Mouse (Mus musculus) mesoderm, embryonic 11.5 days (tissue): Measurements from ENCODE around the gene Isg20l2.
"Not testable (repeated sequence)": the region's sequence is repeated elsewhere in the genome, so short reads cannot be mapped to it uniquely, and the experiment has no call there.

Source experiments
- DNase-seq: peaks from one replicate; pipeline ENCODE4 v3.0.0-alpha.2; 2012; ENCODE audit warnings: low read depth, low spot score

Gene Isg20l2

GRCm38 (mm10) chr3:87930078-87930795 is at the start of gene Isg20l2, which contains the start of gene Rrnad1:
Gene Isg20l2 (plus strand): TSS chr3:87930314.
Gene Rrnad1 (minus strand): TSS chr3:87930717.
- DNase-seq = peak; percentile 98

GRCm38 (mm10) chr3:87884291-87884690 is 45.8 kb upstream of the Isg20l2 start:
- DNase-seq = no peak

- peak; percentile 48 for DNase-seq
Observed at GRCm38 (mm10) chr3:87884708-87885251, 45.3 kb upstream of the Isg20l2 start.

GRCm38 (mm10) chr3:87885281-87886003 is 44.7 kb upstream of the Isg20l2 start, which contains the start of gene Prcc:
Gene Prcc (minus strand): TSS chr3:87885608.
- peak; percentile 97 for DNase-seq

- DNase-seq = no peak
Observed at GRCm38 (mm10) chr3:87886004-87886365, 44.1 kb upstream of the Isg20l2 start.

GRCm38 (mm10) chr3:87886416-87886815 is 43.7 kb upstream of the Isg20l2 start:
- no peak for DNase-seq

GRCm38 (mm10) chr3:87887400-87887799 is 42.7 kb upstream of the Isg20l2 start:
- DNase-seq = not testable (repeated sequence)

- no peak for DNase-seq
Observed at GRCm38 (mm10) chr3:87891481-87891880, 38.6 kb upstream of the Isg20l2 start.

- no peak for DNase-seq
Observed at GRCm38 (mm10) chr3:87893367-87893905, 36.7 kb upstream of the Isg20l2 start.

- DNase-seq = no peak
Observed at GRCm38 (mm10) chr3:87899266-87899665, 30.8 kb upstream of the Isg20l2 start.

GRCm38 (mm10) chr3:87899776-87900175 is 30.3 kb upstream of the Isg20l2 start:
- no peak for DNase-seq

GRCm38 (mm10) chr3:87901036-87901624 is 29.0 kb upstream of the Isg20l2 start:
- DNase-seq = no peak

GRCm38 (mm10) chr3:87901959-87902358 is 28.2 kb upstream of the Isg20l2 start:
- DNase-seq = not testable (repeated sequence)

GRCm38 (mm10) chr3:87903821-87904220 is 26.3 kb upstream of the Isg20l2 start:
- no peak for DNase-seq

- peak; percentile 98 for DNase-seq
Observed at GRCm38 (mm10) chr3:87905880-87906485, 24.1 kb upstream of the Isg20l2 start, which contains the start of gene Hdgf. Gene Hdgf (plus strand): TSS chr3:87906321.

- no peak for DNase-seq
Observed at GRCm38 (mm10) chr3:87906601-87906980, 23.5 kb upstream of the Isg20l2 start.

- DNase-seq = no peak
Observed at GRCm38 (mm10) chr3:87906981-87907857, 22.9 kb upstream of the Isg20l2 start.

- no peak for DNase-seq
Observed at GRCm38 (mm10) chr3:87907906-87908305, 22.2 kb upstream of the Isg20l2 start.

- DNase-seq = no peak
Observed at GRCm38 (mm10) chr3:87909381-87909780, 20.7 kb upstream of the Isg20l2 start.

GRCm38 (mm10) chr3:87909874-87910273 is 20.2 kb upstream of the Isg20l2 start:
- no peak for DNase-seq
